Mouse (Mus musculus) kidney, embryonic 16.5 days (tissue): ENCODE measurements around the gene Nostrin. TPM values are rescaled to one million over a fixed set of nuclear protein-coding genes. Genes with fewer than 3 reads are reported as not detected.

Source experiments
- ATAC-seq: fragments of 200-750 bp; cut with Nextera tagmentation; 2 replicates; pipeline ENCODE4 v1.8.0; 2017; ENCODE audit warnings: moderate TSS enrichment; ENCODE audit not compliant: low FRiP score, low TSS enrichment
- H3K27ac ChIP-seq: fragments of 300-500 bp; sonication (generic); 2 replicates; pipeline ENCODE4 v1.5.1; 2014; ENCODE audit warnings: low read length
- H3K27me3 ChIP-seq: fragments of 300-500 bp; sonication (generic); 2 replicates; pipeline ENCODE4 v1.6.1; 2014; ENCODE audit warnings: low read length, control low read depth, mixed read lengths; ENCODE audit not compliant: insufficient read depth
- H3K36me3 ChIP-seq: fragments of 300-500 bp; sonication (generic); 2 replicates; pipeline ENCODE4 v1.6.1; 2014; ENCODE audit warnings: low read length, control low read depth, mixed read lengths; ENCODE audit not compliant: insufficient read depth
- H3K4me1 ChIP-seq: fragments of 300-500 bp; sonication (generic); 2 replicates; pipeline ENCODE4 v1.6.1; 2014; ENCODE audit warnings: low read length, control low read depth, mixed read lengths; ENCODE audit not compliant: insufficient read depth
- H3K4me2 ChIP-seq: fragments of 300-500 bp; sonication (generic); replicated peaks from 2 replicates; pipeline ENCODE4 v1.6.1; 2014; ENCODE audit warnings: low read depth, low read length
- H3K4me3 ChIP-seq: fragments of 300-500 bp; sonication (generic); 2 replicates; pipeline ENCODE4 v1.5.1; 2014; ENCODE audit warnings: mild to moderate bottlenecking, low read length
- H3K9ac ChIP-seq: fragments of 300-500 bp; sonication (generic); replicated peaks from 2 replicates; pipeline ENCODE4 v1.6.1; 2014; ENCODE audit warnings: low read length
- H3K9me3 ChIP-seq: fragments of 300-500 bp; sonication (generic); 2 replicates; pipeline ENCODE4 v1.6.1; 2016; ENCODE audit warnings: low read length, control low read depth
- WGBS: fragments of 180-500 bp; shearing (Covaris S2); extraction: QIAGEN DNeasy Blood & Tissue Kit; methylation state at CpG from one replicate; pipeline ENCODE4 v1.1.7; 2014; 5-methylcytosine and 5-hydroxymethylcytosine counted together
- polyA plus RNA-seq: library from polyadenylated mRNA; unstranded; fragments of >200 nt; fragmentation: Nextera tagmentation; extraction: Ambion mirVana; gene quantifications from 2 replicates; pipeline ENCODE4 v1.2.1, GENCODE M21; 2015

Nostrin gene
- polyA plus RNA-seq, 1 experiment from 2014 or later = 7.1 TPM

- no peak for ATAC-seq
- Histone ChIP-seq H3K9me3 (no peaks in the 10 kb centered on the region), H3K36me3 (no peaks in the 10 kb centered on the region), H3K9ac (no peak overlapping the region), H3K27me3 (no peaks in the 10 kb centered on the region), H3K4me1 (peaks cover 24% of the 10 kb centered on the region), H3K4me3 (no peak overlapping the region), H3K4me2 (no peak overlapping the region), H3K27ac (no peak overlapping the region)
- 54% methylated on average over 4 of the region's 4 CpGs for WGBS
These were observed 3.2 kb downstream of the Nostrin start for GRCm38 (mm10) chr2:69138759-69139158.

DNA sequence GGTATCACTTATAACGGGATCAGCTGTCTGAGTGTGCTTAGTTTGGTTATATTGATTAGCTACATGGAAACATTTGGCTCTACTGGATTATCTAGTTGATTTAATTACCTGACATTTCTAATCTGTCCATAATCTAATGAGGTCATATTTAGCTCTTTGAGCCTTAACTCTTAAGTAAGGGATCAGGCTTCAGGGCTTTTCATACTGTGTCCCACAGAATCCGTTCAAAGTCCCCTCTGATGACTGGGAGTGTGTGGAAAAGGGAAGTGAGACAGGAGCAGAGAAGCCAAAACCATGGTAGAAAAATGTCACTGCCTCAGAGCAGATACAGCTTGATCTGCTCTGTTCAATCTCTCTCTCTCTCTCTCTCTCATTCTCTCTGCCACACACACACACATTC, 4.6 kb downstream of the Nostrin start:
- ATAC-seq = no peak
- no peaks in the 10 kb centered on the region for H3K36me3 ChIP-seq
- H3K4me1 ChIP-seq = peaks cover 13% of the 10 kb centered on the region
- no peak overlapping the region for H3K27ac ChIP-seq
- no peak overlapping the region for H3K4me2 ChIP-seq
- no peak overlapping the region for H3K9ac ChIP-seq
- H3K4me3 ChIP-seq = no peak overlapping the region
- H3K9me3 ChIP-seq = no peaks in the 10 kb centered on the region
- H3K27me3 ChIP-seq = no peaks in the 10 kb centered on the region
- 74% methylated on average over 2 of the region's 2 CpGs for WGBS

GRCm38 (mm10) chr2:69140816-69141215, 5.2 kb downstream of the Nostrin start:
- H3K27me3 ChIP-seq = no peaks in the 10 kb centered on the region
- H3K9me3 ChIP-seq = no peaks in the 10 kb centered on the region
- peaks cover 7% of the 10 kb centered on the region; the same call in 1 of the 2 replicates for H3K4me1 ChIP-seq
- H3K4me3 ChIP-seq = no peak overlapping the region
- no peak overlapping the region for H3K9ac ChIP-seq
- no peaks in the 10 kb centered on the region for H3K36me3 ChIP-seq
- no peak overlapping the region for H3K4me2 ChIP-seq
- no peak for ATAC-seq
- WGBS = 61% methylated on average over 4 of the region's 4 CpGs
- no peak overlapping the region for H3K27ac ChIP-seq

- no peaks in the 10 kb centered on the region for H3K36me3 ChIP-seq
- H3K4me2 ChIP-seq = no peak overlapping the region
- H3K4me3 ChIP-seq = no peak overlapping the region
- no peak overlapping the region for H3K27ac ChIP-seq
- no peaks in the 10 kb centered on the region for H3K27me3 ChIP-seq
- no peak overlapping the region for H3K9ac ChIP-seq
- ATAC-seq = no peak
- 56% methylated on average over 3 of the region's 3 CpGs for WGBS
- no peaks in the 10 kb centered on the region for H3K9me3 ChIP-seq
- no peaks in the 10 kb centered on the region for H3K4me1 ChIP-seq
These were observed 13.1 kb downstream of the Nostrin start for GRCm38 (mm10) chr2:69148691-69149090.

DNA sequence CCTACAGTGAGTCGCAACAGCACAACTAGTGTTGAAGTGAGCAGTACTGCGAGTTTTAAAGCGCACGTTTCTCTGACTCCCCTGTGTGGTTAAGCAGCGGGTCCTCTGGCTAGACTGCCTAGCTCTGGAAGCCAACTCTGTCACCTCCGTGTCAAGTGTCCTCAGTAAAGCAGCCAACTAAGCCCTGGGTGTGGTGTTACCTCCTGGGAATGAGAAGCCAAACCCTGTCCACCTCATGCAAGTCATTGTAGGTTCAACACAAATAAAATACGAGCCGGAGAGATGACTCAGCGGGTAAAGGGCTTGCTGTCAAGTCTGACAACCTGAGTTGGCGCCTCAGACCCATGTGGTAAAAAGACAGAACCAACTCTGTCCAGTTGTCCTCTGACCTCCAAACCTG, 13.6 kb downstream of the Nostrin start:
- Histone ChIP-seq H3K9ac (no peak overlapping the region), H3K4me2 (no peak overlapping the region), H3K36me3 (no peaks in the 10 kb centered on the region), H3K27ac (no peak overlapping the region), H3K4me1 (no peaks in the 10 kb centered on the region), H3K9me3 (no peaks in the 10 kb centered on the region), H3K27me3 (no peaks in the 10 kb centered on the region), H3K4me3 (no peak overlapping the region)
- ATAC-seq = no peak
- 75% methylated on average over 10 of the region's 10 CpGs for WGBS

- Histone ChIP-seq H3K4me2 (no peak overlapping the region), H3K27me3 (no peaks in the 10 kb centered on the region), H3K4me3 (no peak overlapping the region), H3K9ac (no peak overlapping the region), H3K9me3 (no peaks in the 10 kb centered on the region), H3K36me3 (no peaks in the 10 kb centered on the region), H3K27ac (no peak overlapping the region), H3K4me1 (0 out of 2 replicates have a peak, but pooled peaks cover under 1% of the 10 kb centered on the region)
- WGBS = 89% methylated on average over 5 of the region's 5 CpGs
- no peak for ATAC-seq
These were observed 15.2 kb downstream of the Nostrin start for GRCm38 (mm10) chr2:69150841-69151240.

GRCm38 (mm10) chr2:69155861-69156260, 20.3 kb downstream of the Nostrin start:
- peak; percentile 94 for ATAC-seq
- Histone ChIP-seq H3K4me1 (peaks cover 3% of the 10 kb centered on the region; the same call in 1 of the 2 replicates), H3K27ac (peak overlapping the region; percentile 72), H3K36me3 (no peaks in the 10 kb centered on the region), H3K9me3 (no peaks in the 10 kb centered on the region), H3K4me3 (no peak overlapping the region), H3K27me3 (no peaks in the 10 kb centered on the region), H3K4me2 (no peak overlapping the region), H3K9ac (no peak overlapping the region)
- 26% methylated on average over 3 of the region's 3 CpGs for WGBS

DNA sequence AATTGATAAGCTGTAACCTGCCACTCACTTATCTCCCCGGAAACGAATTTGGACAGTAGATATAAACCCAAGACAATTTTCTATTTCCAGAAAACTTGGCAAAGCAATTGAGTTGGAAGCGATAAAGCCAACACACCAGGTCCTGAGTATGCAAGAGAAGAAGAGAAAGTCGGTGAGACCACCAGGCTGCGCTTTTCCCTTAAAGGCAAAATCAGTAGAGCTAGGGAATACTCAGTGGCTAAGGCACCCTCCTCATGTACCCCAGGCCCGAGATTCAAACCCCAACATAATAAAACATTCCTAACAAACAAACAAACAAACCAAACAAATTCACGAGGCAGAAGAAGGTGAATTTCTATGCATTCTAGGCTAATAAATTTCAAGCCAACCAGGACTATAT, 20.7 kb downstream of the Nostrin start:
- Histone ChIP-seq H3K9ac (no peak overlapping the region), H3K9me3 (no peaks in the 10 kb centered on the region), H3K27me3 (no peaks in the 10 kb centered on the region), H3K27ac (peak overlapping the region; percentile 72), H3K36me3 (no peaks in the 10 kb centered on the region), H3K4me3 (no peak overlapping the region), H3K4me2 (no peak overlapping the region), H3K4me1 (peaks cover 3% of the 10 kb centered on the region; the same call in 1 of the 2 replicates)
- ATAC-seq = peak; percentile 15; the same call in 1 of the 2 replicates
- 34% methylated on average over 7 of the region's 7 CpGs for WGBS

- no peak overlapping the region for H3K27ac ChIP-seq
- peaks cover 3% of the 10 kb centered on the region; the same call in 1 of the 2 replicates for H3K4me1 ChIP-seq
- no peak overlapping the region for H3K9ac ChIP-seq
- H3K27me3 ChIP-seq = no peaks in the 10 kb centered on the region
- no peak overlapping the region for H3K4me2 ChIP-seq
- no peak for ATAC-seq
- no peaks in the 10 kb centered on the region for H3K9me3 ChIP-seq
- H3K4me3 ChIP-seq = no peak overlapping the region
- no peaks in the 10 kb centered on the region for H3K36me3 ChIP-seq
These were observed 23.3 kb downstream of the Nostrin start for GRCm38 (mm10) chr2:69158907-69159306.

DNA sequence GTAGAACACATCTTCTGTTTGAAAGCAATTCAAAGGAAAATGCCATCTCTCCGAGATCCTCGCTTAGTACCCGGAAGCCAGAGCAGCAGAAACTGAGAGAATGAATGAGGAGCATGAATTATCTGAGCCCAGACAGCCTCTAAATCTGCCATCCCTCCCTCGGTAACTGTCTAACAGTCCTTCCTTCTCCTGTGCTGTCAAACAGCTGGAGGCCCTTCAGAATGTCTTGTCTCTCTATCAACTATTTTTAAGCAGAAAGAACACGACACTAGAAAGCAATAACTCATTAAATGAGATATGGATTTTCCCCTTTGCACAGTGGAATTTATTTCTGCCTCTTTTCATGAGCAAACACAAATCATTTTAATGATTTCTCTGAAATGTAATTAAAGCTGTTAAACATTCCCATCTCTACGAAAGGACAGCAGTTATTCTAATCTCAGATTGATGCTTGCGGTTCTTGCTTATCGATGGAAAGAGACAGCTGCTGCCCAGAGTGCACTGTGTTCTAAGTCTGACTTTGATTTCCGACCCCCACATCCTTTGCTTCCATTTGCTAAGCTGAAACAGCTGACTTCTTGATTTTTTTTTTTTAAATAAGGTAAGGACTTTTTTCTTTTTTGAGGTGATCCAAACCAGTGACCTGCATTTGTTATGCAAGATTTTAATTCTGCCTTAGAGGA, 34.9 kb downstream of the Nostrin start:
- 23% methylated on average over 9 of the region's 9 CpGs for WGBS
- peaks cover 15% of the 10 kb centered on the region for H3K4me1 ChIP-seq
- H3K27me3 ChIP-seq = no peaks in the 10 kb centered on the region
- no peak overlapping the region for H3K4me3 ChIP-seq
- H3K9ac ChIP-seq = no peak overlapping the region
- H3K36me3 ChIP-seq = no peaks in the 10 kb centered on the region
- H3K9me3 ChIP-seq = peaks cover 6% of the 10 kb centered on the region; the same call in 1 of the 2 replicates
- ATAC-seq = peak; percentile 66
- H3K4me2 ChIP-seq = no peak overlapping the region
- H3K27ac ChIP-seq = no peak overlapping the region
